9 mouse cellular contexts compared by ENCODE assay signal in the genomic region with DNA sequence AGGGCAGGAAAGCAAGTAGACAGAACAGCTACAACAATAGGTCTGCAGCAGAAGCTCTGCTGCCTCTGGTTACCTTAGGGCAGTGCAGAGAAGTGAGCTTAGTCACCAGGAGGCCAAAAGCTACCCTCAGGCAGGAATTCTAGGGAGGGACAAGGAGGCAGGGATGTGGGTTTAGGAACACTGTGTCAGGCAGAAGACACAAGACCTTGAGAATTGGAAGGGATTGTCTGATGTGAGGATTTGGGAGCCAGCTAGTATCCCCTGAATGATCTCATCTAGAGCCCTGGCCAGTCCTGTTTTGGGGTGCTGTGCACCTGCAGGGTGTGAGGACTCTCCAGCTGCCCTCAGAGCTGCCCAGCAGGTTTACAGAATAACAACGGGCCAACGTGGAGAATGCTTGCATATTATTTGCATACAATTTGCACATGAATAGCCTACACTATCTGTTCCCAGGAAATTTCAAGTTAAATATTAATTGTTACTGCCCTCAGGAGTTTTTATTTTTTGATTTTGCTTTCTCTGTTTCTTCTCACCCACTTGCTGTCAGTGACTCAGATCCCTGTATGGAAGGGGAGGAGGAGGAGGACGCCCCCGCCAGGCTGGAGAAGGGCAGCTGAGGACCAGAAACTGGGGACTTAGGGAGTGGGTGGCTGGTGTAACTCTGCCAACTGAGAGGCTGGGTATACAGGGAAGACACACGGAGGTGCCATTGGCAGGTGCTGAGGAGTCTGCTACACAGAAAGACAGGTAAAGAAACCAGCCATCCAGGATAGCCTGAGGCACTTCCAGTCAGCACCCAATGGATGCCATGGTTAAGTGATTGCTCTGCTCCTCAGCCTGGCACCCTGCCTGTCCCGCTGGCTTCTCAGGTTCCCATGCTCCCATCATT.
DNase-seq lines count a peak whose midpoint lies in the region.
"Had no signal": no experiment of that assay in that cellular context is flagged by ENCODE, and none has a peak within 500 bp of the region (broad histone marks: within the 10 kb centered on the region; RNA-seq: fewer than 3 reads in every experiment).

No protein-coding gene starts in this region.

- intact Hi-C loops in heart, postnatal 10 days (cut with DNase I), result no loop called here

- DNase-seq in layer of hippocampus, adult 11-12 months (ENCODE audit: low spot score), result peak; percentile 61
- no peak for DNase-seq in layer of hippocampus, adult 9-10 months (ENCODE audit: low spot score)
- DNase-seq in frontal cortex, postnatal 14 days (ENCODE audit: low spot score in 2 of 2), result peak; percentile 47 to 58
- DNase-seq in layer of hippocampus, adult 8-10 months (ENCODE audit: low spot score in 2 of 2), result peak; percentile 58 to 69
- DNase-seq in right cerebral cortex, adult 2 months (ENCODE audit: low spot score in 2 of 2), result peak; percentile 79 to 81
- no peak for DNase-seq in heart, postnatal 10 days
- DNase-seq in lung, postnatal 10 days, result no peak
- no peak for DNase-seq in thymus, postnatal 0 days (ENCODE audit: low spot score)
- DNase-seq: cerebellum, adult 9-10 months had no signal

Comparison
In these comparisons a context has a peak if more than half of its experiments do, and no peak if none do; other contexts are left out.
1. DNase-seq: peak in layer of hippocampus, adult 11-12 months (single experiment), frontal cortex, postnatal 14 days (2 of 2), layer of hippocampus, adult 8-10 months (2 of 2) and right cerebral cortex, adult 2 months (2 of 2); none in layer of hippocampus, adult 9-10 months (single experiment), heart, postnatal 10 days (0 of 2), lung, postnatal 10 days (single experiment) and thymus, postnatal 0 days (single experiment).